Mouse (Mus musculus) left cerebral cortex, adult 18-20 months (tissue): Measurements from ENCODE around the gene Sh3rf1. TPM values are rescaled to one million over a fixed set of nuclear protein-coding genes. Genes with fewer than 3 reads are reported as not detected.

ENCODE experiments used
- DNase-seq, 2 experiments: peaks; one replicate each; pipeline ENCODE4 v3.0.0; 2021 to 2022; ENCODE audit warnings: low spot score in 2 of 2, mixed read lengths in 1 of 2
- total RNA-seq, 2 experiments: library from RNA; stranded (reverse); gene quantifications; 2 replicates each; pipeline ENCODE4 v1.2.3; 2021

Gene Sh3rf1
- total RNA-seq, 2 experiments from 2014 or later = 38.7 to 39.5 TPM

GRCm38 (mm10) chr8:61259526-61259925, 35.9 kb downstream of the Sh3rf1 start:
- DNase-seq = peak; percentile 61 to 66

- DNase-seq = no peak
Measured at GRCm38 (mm10) chr8:61260530-61260929, 36.9 kb downstream of the Sh3rf1 start.

- DNase-seq = no peak
Measured at GRCm38 (mm10) chr8:61261374-61261773, 37.7 kb downstream of the Sh3rf1 start.

- no peak for DNase-seq
Measured at GRCm38 (mm10) chr8:61263691-61264090, 40.0 kb downstream of the Sh3rf1 start.

- no peak for DNase-seq
Measured at GRCm38 (mm10) chr8:61264881-61265280, 41.2 kb downstream of the Sh3rf1 start.

- peak; percentile 52 to 65 for DNase-seq
Measured at GRCm38 (mm10) chr8:61265390-61265789, 41.7 kb downstream of the Sh3rf1 start.

GRCm38 (mm10) chr8:61267061-61267460, 43.4 kb downstream of the Sh3rf1 start:
- no peak for DNase-seq

- no peak for DNase-seq
Measured at GRCm38 (mm10) chr8:61267692-61268091, 44.0 kb downstream of the Sh3rf1 start.

- DNase-seq = no peak
Measured at GRCm38 (mm10) chr8:61268233-61268916, 44.7 kb downstream of the Sh3rf1 start.

- DNase-seq = no peak
Measured at GRCm38 (mm10) chr8:61270016-61270415, 46.3 kb downstream of the Sh3rf1 start.

- DNase-seq = no peak
Measured at GRCm38 (mm10) chr8:61270541-61270940, 46.9 kb downstream of the Sh3rf1 start.

- no peak for DNase-seq
Measured at GRCm38 (mm10) chr8:61270961-61271360, 47.3 kb downstream of the Sh3rf1 start.

GRCm38 (mm10) chr8:61272838-61273237, 49.2 kb downstream of the Sh3rf1 start:
- DNase-seq = no peak

- no peak for DNase-seq
Measured at GRCm38 (mm10) chr8:61273307-61274221, 49.9 kb downstream of the Sh3rf1 start.

GRCm38 (mm10) chr8:61274602-61275462, 51.2 kb downstream of the Sh3rf1 start:
- DNase-seq = no peak

GRCm38 (mm10) chr8:61275463-61276356, 52.0 kb downstream of the Sh3rf1 start:
- DNase-seq = no peak

- DNase-seq = no peak
Measured at GRCm38 (mm10) chr8:61276397-61276796, 52.7 kb downstream of the Sh3rf1 start.

GRCm38 (mm10) chr8:61279030-61279429, 55.4 kb downstream of the Sh3rf1 start:
- no peak for DNase-seq

- no peak for DNase-seq
Measured at GRCm38 (mm10) chr8:61282303-61283168, 58.9 kb downstream of the Sh3rf1 start.
